Mouse (Mus musculus): ENCODE data around the gene Itih4.
A peak's percentile ranks its signal among the peaks of the same experiment; 100 is the strongest.

The Itih4 gene

DNA sequence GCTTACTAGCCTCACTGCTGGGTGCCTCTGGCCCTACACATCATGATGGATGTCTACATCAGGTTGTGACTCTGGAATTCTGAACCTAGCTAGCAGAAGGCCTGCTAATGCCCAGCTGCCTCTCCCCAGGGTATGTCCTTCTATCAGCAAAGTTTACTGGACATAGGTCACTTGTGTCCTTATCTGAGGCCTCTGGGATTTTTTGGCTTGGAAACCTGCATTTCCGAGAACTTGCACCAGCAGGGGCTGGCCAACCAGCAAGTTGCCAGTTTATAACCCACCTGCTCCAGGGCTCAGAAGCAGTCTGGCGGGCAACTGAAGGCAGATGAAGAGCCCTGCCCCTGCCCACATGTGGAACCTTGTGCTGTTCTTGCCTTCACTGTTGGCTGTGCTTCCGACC lies at the start of gene Itih4:
Gene Itih4 (plus strand): TSS at position 273 of the 400 bp plus-strand sequence.
- no peak for DNase-seq

DNA sequence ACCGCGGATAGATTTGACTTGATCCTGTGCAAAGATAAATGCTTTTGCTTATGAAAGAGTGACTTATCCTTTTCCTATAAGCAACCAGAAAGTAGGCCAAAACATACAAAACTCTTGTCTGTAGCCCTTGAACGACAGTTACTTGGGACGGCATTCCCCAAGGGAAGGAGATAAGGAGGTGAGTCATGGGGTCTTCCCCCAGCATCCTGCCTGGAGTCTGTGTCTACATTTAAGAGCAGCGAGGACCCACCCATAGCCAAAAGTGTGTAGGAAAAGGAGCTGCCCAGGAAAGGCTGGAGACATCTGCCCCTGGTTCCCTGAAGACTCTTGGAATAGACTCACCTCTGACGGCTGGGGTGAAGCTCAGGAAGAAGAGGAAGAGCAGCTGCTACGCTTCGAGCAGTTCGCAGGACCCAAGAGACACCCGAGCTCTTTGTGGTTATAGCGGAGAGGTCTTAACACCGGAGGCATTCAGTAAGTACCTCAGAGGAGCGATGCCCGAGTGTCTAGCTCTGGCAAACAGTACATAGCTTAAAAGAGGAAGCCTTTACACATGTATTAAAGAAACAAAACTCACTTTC lies 48.8 kb upstream of the Itih4 start:
- DNase-seq, result no peak

DNA sequence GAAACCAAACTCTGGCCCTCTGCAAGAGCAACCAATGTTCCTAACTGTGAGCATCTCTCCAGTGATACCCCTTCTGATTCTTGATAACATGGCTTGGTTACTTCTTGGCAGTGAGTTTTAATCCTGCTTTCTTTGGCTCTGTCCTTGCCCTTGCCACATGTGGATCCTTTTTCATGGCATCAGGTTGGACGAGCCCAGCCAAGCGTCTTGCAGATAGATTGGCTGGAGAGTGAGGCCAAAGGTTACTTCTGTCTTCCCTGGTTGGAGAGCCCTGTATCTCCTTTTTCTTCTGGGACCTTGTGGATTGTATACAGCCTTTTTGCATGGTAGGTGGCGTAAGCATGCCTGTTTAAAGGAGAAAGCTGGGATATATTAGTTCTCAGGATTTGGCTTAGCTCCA lies 42.6 kb upstream of the Itih4 start:
- DNase-seq, result no peak

DNA sequence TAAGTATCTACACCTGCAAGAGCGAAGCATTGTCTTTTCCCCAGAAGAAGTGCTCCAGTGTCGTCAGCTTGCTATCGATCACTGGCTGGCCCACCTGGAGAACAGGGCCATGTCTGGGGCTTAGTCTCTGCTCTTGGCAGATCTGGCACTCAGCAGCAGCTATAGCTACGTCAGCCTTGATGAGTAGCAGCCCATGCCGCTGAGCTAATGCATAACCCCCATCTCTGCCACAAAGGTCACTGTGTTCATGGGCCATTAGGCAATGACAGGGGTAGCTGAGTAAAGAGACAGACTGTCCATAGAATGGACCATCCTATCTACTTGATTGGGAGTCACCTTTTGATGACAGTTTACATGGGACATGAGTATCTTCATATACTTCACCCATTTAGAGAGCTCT lies 35.8 kb upstream of the Itih4 start:
- no peak for DNase-seq

DNA sequence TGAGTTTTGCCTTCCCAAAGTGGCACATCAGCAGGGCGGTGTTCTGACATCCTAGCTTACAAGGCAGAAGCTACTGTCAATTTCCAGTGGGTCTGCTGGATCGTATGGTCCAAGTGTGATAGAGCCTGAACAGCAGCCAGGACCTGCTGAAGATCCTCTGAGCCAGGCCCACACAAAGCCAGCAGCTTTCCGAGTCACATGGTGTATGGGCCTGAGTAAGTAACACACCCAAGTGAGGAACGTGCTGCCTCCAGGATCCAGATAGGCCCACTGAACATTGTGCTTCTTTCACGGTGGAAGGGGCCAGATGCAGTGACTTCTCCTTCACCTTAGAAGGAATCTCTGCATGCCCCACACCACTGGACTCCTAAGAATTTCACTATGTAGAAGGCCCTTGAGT lies 34.0 kb upstream of the Itih4 start:
- DNase-seq, result no peak

DNA sequence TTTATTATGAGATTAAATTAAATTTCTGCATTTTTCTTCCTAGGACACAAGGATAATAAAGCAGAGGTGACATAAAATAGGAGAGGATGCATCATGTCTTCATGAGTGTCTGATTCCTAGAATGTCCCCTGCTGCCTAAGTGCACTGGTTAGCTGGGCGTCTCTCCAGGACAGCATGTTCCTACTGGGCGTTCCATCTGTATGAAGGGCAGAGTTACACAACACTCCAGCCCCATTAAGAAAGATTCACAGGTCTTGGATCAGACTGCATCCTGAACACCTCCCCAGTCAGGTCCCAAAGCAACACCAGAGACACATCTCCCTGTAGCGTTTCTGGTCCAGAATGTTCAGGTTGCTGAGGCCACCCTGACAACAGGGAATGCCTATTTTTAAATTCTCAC lies 31.0 kb upstream of the Itih4 start:
- DNase-seq, result no peak

DNA sequence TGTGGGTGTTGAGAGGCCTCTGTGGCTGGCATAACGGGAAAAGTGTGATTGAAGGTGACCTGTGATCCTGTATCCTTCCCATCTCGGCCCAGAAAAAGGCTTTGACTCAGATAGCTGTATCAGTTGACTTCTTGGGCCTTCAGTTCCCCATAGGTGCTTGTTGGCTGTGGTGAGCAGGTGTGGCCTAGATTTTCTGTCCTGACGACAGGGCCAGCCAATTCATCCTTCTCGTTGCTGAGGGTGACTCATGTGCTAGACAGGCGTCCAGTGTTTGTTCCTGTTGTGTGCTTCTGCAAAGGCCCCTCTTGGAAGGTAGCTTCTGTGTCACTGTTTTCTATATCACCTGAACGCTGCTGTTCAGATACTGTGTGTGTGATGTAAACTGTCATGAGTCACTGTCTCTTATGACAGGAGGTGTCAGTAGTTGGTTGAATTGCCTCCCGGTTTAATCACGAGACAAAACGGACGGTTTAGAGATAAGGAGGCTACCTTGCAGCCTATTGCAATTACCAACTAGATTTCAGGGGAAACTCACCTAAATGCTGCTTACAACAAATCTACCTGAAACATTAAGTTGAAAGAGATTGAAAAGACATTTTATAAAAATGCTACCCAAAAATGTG lies 29.3 kb upstream of the Itih4 start:
- DNase-seq, result no peak

DNA sequence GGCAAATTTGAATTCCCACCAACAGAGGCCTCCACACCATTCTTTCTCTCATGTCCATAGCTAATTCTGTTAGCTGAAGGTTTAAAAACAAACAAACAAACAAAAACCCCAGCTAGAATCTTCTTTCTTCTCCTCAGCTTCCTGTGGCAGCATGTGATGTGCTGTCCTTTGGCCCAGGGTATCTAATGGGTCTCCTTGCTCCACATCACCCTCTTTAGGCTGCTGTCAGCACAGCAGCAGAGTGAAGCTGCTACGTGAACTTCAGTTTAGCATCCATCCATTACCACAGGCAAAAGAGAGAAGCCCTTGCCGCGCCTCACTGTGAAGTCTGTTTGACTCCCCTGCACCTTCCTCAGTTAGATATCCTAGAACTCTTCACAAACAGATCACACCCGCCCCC lies 28.3 kb upstream of the Itih4 start:
- peak in 1 of 2 experiments; percentile 52 for DNase-seq

DNA sequence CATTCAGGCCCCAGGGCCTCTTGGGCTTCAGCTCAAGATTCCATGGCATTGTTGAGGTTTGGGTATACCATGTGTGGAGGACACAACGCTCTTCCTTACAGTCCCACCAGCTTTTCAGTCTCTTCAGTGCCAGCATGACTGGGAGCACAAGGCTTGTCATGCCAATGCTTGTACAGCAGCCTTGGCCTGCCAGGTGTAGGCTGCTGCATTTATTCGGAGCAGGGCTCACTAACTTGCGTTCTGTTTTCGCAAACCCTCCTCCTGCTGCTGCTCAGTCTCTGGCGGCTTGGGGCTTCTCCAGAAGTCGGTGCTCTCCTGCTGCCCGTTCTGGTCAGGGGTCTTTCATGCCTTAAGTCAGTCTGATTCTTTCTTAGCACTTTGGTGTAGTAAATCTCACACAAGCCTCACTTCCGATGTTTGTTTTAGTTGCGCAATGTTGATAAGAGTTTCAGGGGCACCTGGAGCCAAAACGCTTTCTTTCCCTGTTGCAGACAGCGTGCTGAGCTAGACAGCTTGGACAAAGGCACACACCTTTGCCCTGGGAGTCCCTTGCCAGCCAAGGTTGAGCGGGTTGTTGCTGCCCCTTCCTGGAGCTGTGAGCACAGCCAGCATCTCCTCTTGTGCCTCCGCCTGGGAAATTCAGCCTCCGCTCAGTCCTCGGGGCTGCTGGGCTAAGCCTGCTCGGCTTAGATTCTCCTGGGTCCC lies 24.7 kb upstream of the Itih4 start:
- DNase-seq, result no peak

DNA sequence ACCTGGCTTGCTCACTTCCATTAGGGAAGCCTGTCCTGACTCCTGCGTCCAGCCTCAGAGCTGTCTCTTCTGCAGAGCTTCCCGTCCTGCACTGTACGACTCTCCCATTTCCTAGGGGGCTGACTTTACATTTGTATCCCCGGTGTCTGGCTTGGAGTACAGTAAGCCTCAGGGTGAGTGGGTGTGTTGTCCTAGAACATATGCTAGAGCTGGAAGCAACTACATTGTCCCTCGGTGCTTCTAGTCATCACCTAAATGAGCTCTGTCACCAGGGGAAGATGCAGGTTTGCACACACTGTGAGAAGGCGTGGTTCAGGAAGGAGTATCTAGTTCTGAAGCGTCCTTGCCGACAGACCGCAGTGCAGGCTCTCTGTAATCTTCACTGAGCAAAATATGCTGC lies 23.9 kb upstream of the Itih4 start:
- DNase-seq, result no peak

DNA sequence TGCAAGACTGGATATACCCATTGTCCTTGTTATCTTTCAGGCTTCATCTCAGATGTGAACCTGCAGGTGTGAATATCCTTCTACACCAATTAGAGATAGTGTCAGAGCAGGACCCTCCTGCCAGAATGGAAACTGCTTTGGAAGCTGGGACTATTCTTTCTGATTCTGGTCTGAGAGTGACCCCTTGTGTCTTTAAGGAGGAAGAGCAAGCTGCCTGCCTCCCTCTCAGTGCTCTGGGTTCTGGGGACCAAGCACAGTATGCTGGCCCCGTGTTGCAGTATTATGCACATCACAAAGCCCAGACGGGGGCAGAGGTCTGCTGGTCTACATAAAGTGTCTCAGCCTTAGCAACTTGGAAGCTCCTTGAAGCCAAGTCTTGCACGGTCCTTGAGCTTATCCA lies 21.0 kb upstream of the Itih4 start:
- no peak for DNase-seq

DNA sequence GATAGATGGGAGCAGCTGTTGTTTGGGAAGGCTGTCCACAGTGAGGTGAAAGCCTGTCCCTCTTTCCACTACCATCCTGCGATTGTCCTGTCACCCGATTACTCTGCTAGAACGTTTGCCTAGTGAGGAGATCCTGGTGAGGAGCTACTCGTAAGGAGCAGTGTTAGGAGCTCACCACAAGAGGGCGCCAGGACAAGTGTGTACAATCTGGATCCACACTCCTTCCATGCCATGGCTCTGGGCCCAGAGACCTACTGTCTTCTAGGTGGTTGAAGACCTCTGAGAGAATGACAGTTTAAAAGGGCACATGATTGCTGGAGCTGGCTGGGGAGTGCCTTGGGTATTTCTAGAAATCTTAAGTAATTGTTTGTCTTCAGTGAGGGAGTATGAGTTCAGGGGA lies 19.2 kb upstream of the Itih4 start:
- DNase-seq, result peak; percentile 53 to 75

DNA sequence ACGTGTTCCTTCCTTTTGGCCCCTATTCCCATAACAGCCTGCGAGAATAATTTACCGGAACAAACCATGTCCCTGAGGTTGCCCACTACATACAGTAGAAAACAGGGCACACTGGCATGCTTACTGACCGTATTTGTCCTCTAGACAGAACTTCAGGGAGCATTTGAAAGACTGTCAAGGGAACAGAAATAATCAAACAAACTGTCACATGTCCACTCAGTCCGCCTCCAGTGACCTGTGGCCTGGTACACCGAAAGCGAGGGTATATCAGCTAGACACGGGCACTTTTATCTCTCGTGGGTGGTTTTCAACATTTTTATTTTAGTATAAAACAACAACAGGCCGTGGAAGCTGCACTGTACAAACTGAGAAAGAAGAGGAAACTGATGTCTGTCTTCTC lies 17.4 kb upstream of the Itih4 start:
- no peak for DNase-seq

DNA sequence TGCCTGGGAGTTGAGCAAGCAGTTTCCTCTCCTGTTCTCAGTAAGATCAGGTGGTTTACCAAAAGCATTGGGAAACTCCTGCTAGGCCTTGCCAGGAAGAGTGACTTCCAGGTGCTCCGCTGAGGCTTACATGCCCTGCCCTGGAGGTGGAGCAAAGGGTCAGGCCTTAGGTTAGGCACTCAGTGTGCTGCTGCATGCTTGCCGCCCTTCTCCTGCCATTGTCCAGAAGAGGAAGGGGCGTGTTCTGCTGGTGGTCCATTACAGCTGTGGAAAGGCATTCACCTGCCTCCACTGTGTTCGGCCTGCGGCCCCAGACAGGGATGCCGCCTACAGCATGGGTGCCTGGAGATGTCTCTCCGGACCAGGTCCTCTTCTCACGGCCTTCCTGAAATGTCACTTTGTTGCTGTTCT lies 16.9 kb upstream of the Itih4 start:
- no peak for DNase-seq

DNA sequence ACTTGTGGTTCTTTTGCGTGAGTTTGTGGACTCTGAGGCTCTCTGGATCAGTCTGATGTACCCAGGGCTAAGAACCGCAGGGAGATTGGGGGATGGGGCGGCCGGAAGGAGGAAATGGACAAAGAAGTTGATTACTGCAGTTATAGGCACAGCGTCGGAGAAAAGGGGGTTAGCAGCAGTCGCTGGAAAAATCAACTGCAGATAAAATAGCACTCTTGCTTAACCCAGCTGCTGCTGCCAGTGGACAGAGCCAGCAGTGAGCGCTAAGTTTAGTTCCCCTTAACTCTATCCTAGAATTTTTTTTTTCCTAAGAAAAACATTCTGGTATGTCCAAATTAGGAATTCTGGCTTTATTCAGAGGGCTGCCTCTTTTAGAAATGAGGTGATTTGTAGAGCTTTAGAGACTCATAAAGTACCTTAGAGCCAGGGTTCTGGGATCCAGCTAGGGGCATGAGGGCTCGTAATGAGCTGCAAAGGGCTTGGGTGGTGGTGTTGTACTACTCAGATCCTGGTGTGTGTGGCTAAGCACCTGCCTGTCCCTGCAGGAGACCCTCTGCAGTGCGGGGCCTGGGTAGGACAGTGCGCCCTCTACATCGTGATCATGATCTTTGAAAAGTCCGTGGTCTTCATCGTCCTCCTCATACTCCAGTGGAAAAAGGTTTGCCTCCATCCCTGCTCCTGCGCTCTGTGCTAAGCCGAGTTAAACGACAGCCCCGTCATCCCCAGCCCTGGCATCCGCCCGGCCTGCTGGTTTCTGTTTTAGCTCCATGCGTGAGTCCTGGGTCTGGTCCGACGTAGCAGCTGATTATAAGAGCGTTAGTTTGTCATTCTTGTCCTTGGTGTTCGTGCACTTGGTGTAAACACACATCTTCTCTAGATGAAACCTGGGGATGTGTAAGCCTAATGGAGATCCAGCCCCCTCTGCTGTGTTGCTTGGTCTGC lies 15.8 kb upstream of the Itih4 start:
- DNase-seq, result no peak

DNA sequence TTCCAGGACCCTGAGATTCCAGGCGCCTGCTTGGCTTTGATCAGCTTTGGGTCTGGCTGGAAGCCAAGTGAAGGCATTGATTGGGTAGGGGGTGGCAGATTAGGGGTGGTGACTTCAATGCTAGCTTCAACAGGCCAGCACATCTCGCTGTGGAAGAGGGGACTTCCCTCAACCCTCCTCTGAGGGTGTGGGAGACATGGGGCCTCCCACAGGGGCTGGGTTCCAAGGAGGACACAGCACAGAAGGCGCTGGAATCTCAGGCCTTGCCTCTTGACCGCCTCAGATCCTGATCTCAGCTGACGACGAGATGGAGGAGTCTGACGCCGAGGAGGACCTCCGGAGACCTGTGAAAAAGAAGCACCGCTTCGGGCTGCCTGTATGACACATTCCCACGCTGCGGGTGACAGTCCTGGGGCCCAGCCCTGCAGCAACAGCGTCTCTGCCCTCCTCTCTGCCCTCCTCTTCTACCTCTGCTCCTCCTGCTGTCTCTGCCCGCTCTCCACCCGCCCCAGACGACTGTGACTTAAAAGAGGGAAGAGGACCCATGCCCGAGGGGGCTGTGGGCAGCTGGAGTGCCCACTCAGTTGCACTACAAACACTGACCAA lies 12.1 kb upstream of the Itih4 start:
- DNase-seq, result no peak

DNA sequence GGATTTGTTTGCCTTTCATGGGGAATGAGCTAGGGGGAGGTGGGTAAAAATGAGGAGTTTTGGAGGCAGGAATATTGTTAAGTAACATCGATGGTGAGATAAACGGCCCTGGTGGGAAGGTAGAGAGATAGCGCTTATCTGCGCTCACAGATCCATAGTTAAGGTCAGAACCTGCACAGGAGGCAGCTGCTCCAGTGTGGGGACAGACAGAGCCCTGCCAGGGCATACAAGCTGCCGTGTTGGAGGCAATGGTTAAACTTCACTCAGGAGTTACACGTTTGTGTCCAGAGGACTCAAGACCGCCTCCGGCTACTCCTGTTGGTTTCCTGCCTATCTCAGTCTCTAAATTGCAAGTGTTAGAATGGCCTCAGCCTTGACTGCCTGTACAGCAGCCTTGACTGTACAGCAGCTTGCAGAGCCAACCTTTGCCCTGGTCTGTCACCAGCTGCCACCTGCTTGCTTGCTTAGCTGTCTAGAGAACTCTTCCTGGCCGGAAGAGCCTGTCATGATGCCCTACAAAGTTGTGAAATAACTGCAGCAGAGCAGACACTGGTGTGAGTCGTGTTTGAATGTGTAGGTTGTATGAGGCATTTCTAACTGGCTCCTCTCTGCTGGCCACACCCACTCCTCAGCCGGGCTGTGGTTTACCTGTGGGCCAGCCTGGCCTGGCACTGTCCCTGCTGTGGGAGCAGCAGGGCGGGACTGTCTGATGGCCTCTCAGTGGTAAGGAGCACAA lies 11.0 kb upstream of the Itih4 start:
- no peak for DNase-seq

DNA sequence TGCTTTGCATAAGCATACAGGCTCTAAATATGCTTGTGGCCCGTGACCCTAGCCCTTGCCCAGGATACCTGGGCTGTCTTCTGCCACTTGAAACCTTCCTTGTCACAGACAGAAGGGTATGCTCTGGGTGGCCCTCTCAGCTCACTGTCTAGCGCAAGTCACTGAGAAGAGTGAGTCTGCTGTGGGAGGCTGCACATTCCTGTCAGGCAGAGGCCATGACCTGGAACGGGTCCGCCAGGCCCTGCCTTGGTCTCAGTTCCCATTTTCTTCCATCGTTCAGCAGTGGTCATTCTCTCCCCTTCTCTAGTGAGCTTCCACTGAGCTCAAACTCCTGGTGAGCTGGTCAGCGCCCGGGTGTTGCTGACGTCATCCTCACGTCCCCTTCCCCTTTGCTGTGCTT lies 10.3 kb upstream of the Itih4 start:
- no peak for DNase-seq

DNA sequence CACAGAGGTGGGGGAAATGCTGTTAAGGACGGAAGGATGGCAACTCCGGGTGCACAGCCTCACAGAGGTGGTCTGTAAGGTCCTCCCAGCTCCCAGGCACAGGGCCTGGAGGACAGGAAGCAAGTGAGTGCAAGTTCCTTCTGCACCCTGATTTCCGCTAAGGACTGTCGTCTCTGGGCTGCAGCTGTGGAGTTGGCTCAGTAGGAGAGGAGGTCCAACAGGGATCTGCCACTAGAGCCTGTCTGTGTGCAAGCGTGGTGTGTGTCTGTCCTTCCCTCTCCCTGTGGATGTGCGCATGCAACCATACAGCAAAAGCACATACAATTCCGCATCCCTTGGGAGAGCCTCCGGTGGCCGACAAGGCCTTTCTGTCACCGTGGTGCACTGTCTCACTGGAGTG lies 9.8 kb upstream of the Itih4 start:
- no peak for DNase-seq

DNA sequence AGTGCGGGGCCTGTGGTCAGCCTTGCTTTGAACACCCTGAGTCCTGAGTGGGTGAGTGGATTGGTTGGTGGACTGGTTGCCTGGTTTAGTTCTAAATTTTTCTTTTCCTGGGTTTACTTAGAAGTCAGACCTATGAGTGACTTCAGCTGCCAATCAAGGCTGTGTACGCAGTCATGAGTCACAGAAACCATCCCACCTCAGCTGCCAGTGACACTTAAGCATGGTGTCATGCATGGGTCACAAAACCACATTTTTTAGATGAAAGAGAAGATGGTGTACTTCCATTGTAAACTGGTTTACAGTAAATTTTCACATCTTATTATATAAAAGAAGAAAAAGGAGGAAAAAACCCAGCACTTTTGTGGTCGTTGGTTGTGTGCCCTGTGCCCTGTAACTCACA lies 8.4 kb upstream of the Itih4 start:
- no peak for DNase-seq

DNA sequence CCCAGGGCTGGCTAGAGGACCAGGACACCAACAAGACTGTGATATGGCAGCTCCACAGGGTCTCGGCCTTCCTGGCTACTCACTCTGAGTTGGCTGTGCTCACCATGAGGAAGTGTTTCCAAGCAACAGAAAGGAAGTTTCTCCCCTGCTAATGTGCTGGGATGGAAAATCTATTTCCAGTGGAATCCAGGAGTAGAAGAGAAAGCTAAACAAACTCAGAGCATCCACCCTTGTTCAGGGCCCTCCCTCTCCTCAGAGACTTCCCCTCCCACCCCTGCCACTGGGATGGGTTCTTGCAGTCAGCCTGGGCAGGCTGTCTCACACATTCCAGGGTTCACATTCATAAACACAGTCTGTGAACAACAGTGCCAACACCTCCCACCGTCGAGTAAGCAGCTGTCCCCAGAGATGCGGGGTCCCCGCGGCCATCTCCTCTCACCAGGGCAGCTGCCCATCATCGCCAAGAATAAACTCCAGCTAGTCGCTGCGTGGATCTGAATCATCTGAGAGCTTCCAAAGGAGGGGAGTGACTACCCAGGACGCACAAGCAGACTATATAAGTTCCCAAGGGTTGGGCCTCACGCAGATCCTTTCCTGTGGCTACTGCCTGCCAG lies 7.2 kb upstream of the Itih4 start, which contains the start of gene Mustn1:
Gene Mustn1 (plus strand): TSS at position 243 of the 614 bp plus-strand sequence.
- DNase-seq, result no peak

DNA sequence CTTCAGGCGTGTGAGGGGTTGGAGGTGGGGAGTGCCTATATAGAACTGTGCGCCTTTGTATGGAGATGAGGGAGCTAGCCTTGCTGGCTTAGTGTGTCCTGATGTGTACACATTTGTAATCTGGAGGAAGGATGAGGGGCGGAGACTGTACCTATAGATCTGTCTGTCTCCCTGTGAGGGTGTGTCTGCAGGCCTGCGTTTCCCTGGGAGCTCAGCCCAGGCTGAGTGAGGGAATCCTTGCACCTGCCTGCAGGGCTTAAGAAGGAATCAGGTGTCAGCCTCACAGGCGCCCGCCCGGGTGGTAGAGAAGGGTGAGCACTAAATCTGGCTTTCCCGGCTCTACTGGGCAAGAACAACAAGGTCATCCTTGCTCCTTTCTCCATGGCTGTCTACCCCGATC lies 6.5 kb upstream of the Itih4 start:
- no peak for DNase-seq
